8 mouse cellular contexts compared by ENCODE assay signal in the genomic region with DNA sequence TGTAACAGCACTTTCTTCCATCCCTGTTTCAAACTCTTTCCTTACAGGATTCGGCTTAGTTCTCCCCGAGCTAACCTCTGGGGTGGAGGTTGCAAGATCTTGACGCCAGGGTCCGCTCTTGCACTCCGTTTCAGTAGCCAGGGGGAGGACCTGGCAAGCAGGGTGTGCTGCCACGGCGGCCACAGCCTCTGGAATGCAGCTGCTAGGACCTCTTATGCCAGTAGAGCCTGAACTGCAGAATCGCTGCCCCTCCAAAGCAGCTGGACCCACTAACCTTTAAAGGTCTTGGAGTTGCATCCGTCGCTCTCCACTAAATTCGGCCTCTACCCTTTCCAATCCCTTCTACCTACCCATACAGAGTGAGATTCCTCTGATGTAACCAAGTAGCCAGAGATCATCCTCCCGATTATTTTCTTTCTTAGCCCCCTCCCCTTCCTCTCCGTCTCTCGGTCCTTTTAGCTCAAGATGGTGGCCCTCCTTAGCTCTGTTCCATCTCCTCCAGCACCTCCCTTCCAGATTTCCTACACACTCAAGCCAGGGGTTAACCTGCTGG. TPM values are rescaled to one million over a fixed set of nuclear protein-coding genes. Genes with fewer than 3 reads are reported as not detected.
DNase-seq lines count a peak whose midpoint lies in the region; ATAC-seq lines count a peak whose summit lies in the region.

No protein-coding gene starts in this region.

- peak overlapping the region; percentile 95 for H3K27ac ChIP-seq in embryonic facial prominence, embryonic 13.5 days
- H3K27ac ChIP-seq in limb, embryonic 12.5 days = peak overlapping the region; percentile 98
- no peak overlapping the region for H3K27ac ChIP-seq in midbrain, embryonic 13.5 days

- H3K36me3 ChIP-seq in embryonic facial prominence, embryonic 13.5 days = peaks cover 9% of the 10 kb centered on the region; the same call in 1 of the 2 replicates
- H3K36me3 ChIP-seq in limb, embryonic 12.5 days = peaks cover 18% of the 10 kb centered on the region; the same call in 1 of the 2 replicates
- H3K36me3 ChIP-seq in midbrain, embryonic 13.5 days = no peaks in the 10 kb centered on the region

- peak; percentile 74 for DNase-seq in 416B (ENCODE audit: low read depth)
- DNase-seq in adrenal gland, postnatal 4 days (ENCODE audit: low spot score in 2 of 2) = peak; percentile 56 to 71
- DNase-seq in heart, adult 9 months (ENCODE audit: low spot score in 2 of 2) = peak; percentile 86 to 89
- DNase-seq in kidney, adult 8-10 months = peak; percentile 89 to 90
- peak; percentile 3 for DNase-seq in spleen, adult 12 weeks (ENCODE audit: low spot score)

- peak overlapping the region; percentile 70 for H3K4me2 ChIP-seq in embryonic facial prominence, embryonic 13.5 days
- peak overlapping the region; percentile 64 for H3K4me2 ChIP-seq in limb, embryonic 12.5 days
- peak overlapping the region; percentile 91 for H3K4me2 ChIP-seq in midbrain, embryonic 13.5 days (replicated peaks)

- no peaks in the 10 kb centered on the region for H3K27me3 ChIP-seq in embryonic facial prominence, embryonic 13.5 days
- H3K27me3 ChIP-seq in limb, embryonic 12.5 days = no peaks in the 10 kb centered on the region
- peaks cover 31% of the 10 kb centered on the region for H3K27me3 ChIP-seq in midbrain, embryonic 13.5 days

- H3K9me3 ChIP-seq in embryonic facial prominence, embryonic 13.5 days = no peaks in the 10 kb centered on the region
- no peaks in the 10 kb centered on the region for H3K9me3 ChIP-seq in limb, embryonic 12.5 days
- no peaks in the 10 kb centered on the region for H3K9me3 ChIP-seq in midbrain, embryonic 13.5 days

- peaks cover 25% of the 10 kb centered on the region for H3K4me1 ChIP-seq in embryonic facial prominence, embryonic 13.5 days
- peaks cover 21% of the 10 kb centered on the region for H3K4me1 ChIP-seq in limb, embryonic 12.5 days (replicated peaks)
- peaks cover 22% of the 10 kb centered on the region for H3K4me1 ChIP-seq in midbrain, embryonic 13.5 days (replicated peaks)

- H3K4me3 ChIP-seq in embryonic facial prominence, embryonic 13.5 days = peak overlapping the region; percentile 72
- H3K4me3 ChIP-seq in limb, embryonic 12.5 days (replicated peaks) = peak overlapping the region; percentile 82
- peak overlapping the region; percentile 51 for H3K4me3 ChIP-seq in midbrain, embryonic 13.5 days (replicated peaks)

- ATAC-seq in embryonic facial prominence, embryonic 13.5 days (ENCODE audit: insufficient number of reproducible peaks, insufficient read depth, low FRiP score, low TSS enrichment, low read depth) = peak; percentile 87
- ATAC-seq in limb, embryonic 12.5 days (ENCODE audit: insufficient number of reproducible peaks, insufficient read depth, low FRiP score, low TSS enrichment, low read depth) = peak; percentile 83
- ATAC-seq in midbrain, embryonic 13.5 days = peak; percentile 91

- 0% methylated on average over 14 of the region's 14 CpGs for WGBS in embryonic facial prominence, embryonic 13.5 days
- under 1% methylated on average over 14 of the region's 14 CpGs for WGBS in limb, embryonic 12.5 days
- under 1% methylated on average over 14 of the region's 14 CpGs for WGBS in midbrain, embryonic 13.5 days

- H3K9ac ChIP-seq in embryonic facial prominence, embryonic 13.5 days = peak overlapping the region; percentile 85
- H3K9ac ChIP-seq in limb, embryonic 12.5 days (replicated peaks) = peak overlapping the region; percentile 62
- peak overlapping the region; percentile 64; the same call in 1 of the 2 replicates for H3K9ac ChIP-seq in midbrain, embryonic 13.5 days (replicated peaks)

RNA-seq across cellular contexts. Expression of gene Mertk, which starts 0.5 kb away (rescaled TPM):
- total RNA-seq in adrenal gland, postnatal 4 days (2021) = 10 to 100 TPM; 15.5 to 16.8 TPM
- polyA plus RNA-seq in embryonic facial prominence, embryonic 13.5 days (2015; fragmentation: Nextera tagmentation; extraction: Ambion mirVana) = 12.1 and 15.4 TPM in 2 replicates
- 20.0 and 21.0 TPM in 2 replicates for polyA plus RNA-seq in limb, embryonic 12.5 days (2016; fragmentation: Nextera tagmentation; extraction: Ambion mirVana)
- 1.4 and 1.6 TPM in 2 replicates for polyA plus RNA-seq in midbrain, embryonic 13.5 days (2015; fragmentation: Nextera tagmentation; extraction: Ambion mirVana)

RNA-seq across cellular contexts. Expression of gene Anapc1, which starts 11.0 kb away (rescaled TPM):
- total RNA-seq in adrenal gland, postnatal 4 days (2021) = 100 to 1,000 TPM in 1 of 2 experiments, 10 to 100 TPM in 1; 96.7 to 103 TPM
- polyA plus RNA-seq in embryonic facial prominence, embryonic 13.5 days (2015; fragmentation: Nextera tagmentation; extraction: Ambion mirVana) = 65.4 and 72.5 TPM in 2 replicates
- 89.8 and 90.0 TPM in 2 replicates for polyA plus RNA-seq in limb, embryonic 12.5 days (2016; fragmentation: Nextera tagmentation; extraction: Ambion mirVana)
- polyA plus RNA-seq in midbrain, embryonic 13.5 days (2015; fragmentation: Nextera tagmentation; extraction: Ambion mirVana) = 55.2 and 57.9 TPM in 2 replicates

Comparison
In these comparisons a context has a peak if more than half of its experiments do, and no peak if none do; other contexts are left out.
1. DNase-seq: peak in every context shown above with its lines; median percentile 90 in kidney, adult 8-10 months; 88 in heart, adult 9 months; 74 in 416B; 64 in adrenal gland, postnatal 4 days; 3 in spleen, adult 12 weeks.